Mouse (Mus musculus): Measurements from ENCODE around the gene Commd9. TPM values are rescaled to one million over a fixed set of nuclear protein-coding genes. Genes with fewer than 3 reads are reported as not detected.
A peak's percentile ranks its signal among the peaks of the same experiment; 100 is the strongest.

The Commd9 gene
- 28.8 and 29.0 TPM in 2 replicates for polyA plus RNA-seq (2016; fragmentation: Nextera tagmentation; extraction: Ambion mirVana)

- Histone ChIP-seq H3K9ac (peak within 1 kb of the TSS; percentile 77), H3K4me1 (peaks cover 21% of the 10 kb centered on the region), H3K4me2 (peak within 1 kb of the TSS; percentile 81), H3K27me3 (replicated peaks) (no peaks in the 10 kb centered on the region), H3K4me3 (peak within 1 kb of the TSS; percentile 79), H3K36me3 (no peaks in the 10 kb centered on the region), H3K27ac (peak within 1 kb of the TSS; percentile 61; the same call in 1 of the 2 replicates), H3K9me3 (replicated peaks) (no peaks in the 10 kb centered on the region)
- peak; percentile 98 for ATAC-seq
- 9% methylated on average over 22 of the region's 22 CpGs for WGBS (ENCODE audit: insufficient replicate concordance)
Measured at GRCm38 (mm10) chr2:101885768-101886438, at the start of gene Commd9. Gene Commd9 (plus strand): TSS chr2:101886247.

- Histone ChIP-seq H3K27me3 (replicated peaks) (no peaks in the 10 kb centered on the region), H3K9ac (no peak overlapping the region), H3K27ac (no peak overlapping the region), H3K4me2 (no peak overlapping the region), H3K9me3 (replicated peaks) (no peaks in the 10 kb centered on the region), H3K36me3 (no peaks in the 10 kb centered on the region), H3K4me1 (no peaks in the 10 kb centered on the region), H3K4me3 (no peak overlapping the region)
- WGBS (ENCODE audit: insufficient replicate concordance): 66% methylated on average over 7 of the region's 7 CpGs
- ATAC-seq: no peak
Measured at GRCm38 (mm10) chr2:101842756-101843155, 43.3 kb upstream of the Commd9 start.

- Histone ChIP-seq H3K36me3 (no peaks in the 10 kb centered on the region), H3K27ac (no peak overlapping the region), H3K9me3 (replicated peaks) (no peaks in the 10 kb centered on the region), H3K4me2 (no peak overlapping the region), H3K4me3 (no peak overlapping the region), H3K27me3 (replicated peaks) (no peaks in the 10 kb centered on the region; the same call in 1 of the 2 replicates), H3K4me1 (no peaks in the 10 kb centered on the region), H3K9ac (no peak overlapping the region)
- ATAC-seq: no peak
- 68% methylated on average over 7 of the region's 7 CpGs for WGBS (ENCODE audit: insufficient replicate concordance)
Measured at GRCm38 (mm10) chr2:101854792-101855191, 31.3 kb upstream of the Commd9 start.

DNA sequence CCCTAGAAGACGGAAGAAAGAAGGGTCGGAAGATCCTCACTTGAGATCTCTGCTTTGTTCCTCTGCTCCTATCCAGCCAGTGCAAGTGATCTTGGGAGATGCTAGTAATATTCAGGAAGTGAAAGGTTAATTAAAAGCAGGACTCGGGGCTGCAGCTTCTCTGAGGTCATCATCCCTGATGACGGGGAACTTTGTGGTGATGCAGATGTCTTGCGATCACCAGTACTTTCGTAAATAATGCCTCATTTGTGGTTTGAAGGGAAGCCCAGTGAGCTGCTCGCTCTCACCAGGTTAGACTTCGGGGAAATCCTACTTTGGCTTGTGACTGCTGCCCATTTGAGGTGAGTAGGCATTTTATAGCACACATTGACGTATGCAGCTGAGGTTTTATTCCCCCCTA lies 29.9 kb upstream of the Commd9 start:
- Histone ChIP-seq H3K9me3 (replicated peaks) (no peaks in the 10 kb centered on the region), H3K9ac (no peak overlapping the region), H3K36me3 (no peaks in the 10 kb centered on the region), H3K27me3 (replicated peaks) (no peaks in the 10 kb centered on the region; the same call in none of the 2 replicates), H3K27ac (no peak overlapping the region), H3K4me3 (no peak overlapping the region), H3K4me2 (no peak overlapping the region), H3K4me1 (no peaks in the 10 kb centered on the region)
- no peak for ATAC-seq
- WGBS (ENCODE audit: insufficient replicate concordance): 68% methylated on average over 9 of the region's 9 CpGs

DNA sequence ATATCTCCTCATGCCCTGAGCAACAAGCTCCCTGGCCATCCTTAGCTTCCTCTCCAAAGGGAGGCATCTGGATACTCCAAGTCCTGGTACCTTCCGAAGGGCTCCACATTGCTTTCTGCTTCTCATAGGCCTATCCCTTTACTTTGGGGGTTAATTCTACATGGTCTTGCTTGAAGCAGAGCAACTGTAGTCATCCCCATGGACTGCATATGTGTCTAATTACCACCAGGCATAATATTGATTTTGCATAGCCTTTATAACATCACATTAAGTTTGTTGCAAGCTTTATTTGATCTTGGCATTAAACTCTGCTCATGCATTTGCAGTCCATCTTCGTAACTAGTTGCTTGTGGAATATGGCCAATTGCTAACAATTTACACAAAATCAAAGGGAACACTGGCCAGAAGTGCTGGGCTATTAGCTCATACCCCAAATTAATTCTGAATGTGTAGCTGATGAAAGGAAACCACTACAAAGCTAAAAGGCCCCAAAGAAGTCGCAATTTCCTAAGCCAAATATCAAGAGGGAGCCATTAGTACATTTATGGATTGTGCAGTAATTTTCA lies 25.0 kb upstream of the Commd9 start:
- H3K27me3 ChIP-seq (replicated peaks): no peaks in the 10 kb centered on the region; the same call in none of the 2 replicates
- no peak overlapping the region for H3K4me3 ChIP-seq
- no peaks in the 10 kb centered on the region for H3K36me3 ChIP-seq
- 71% methylated on average over 3 of the region's 3 CpGs for WGBS (ENCODE audit: insufficient replicate concordance)
- no peak overlapping the region for H3K4me2 ChIP-seq
- no peaks in the 10 kb centered on the region for H3K4me1 ChIP-seq
- no peaks in the 10 kb centered on the region for H3K9me3 ChIP-seq (replicated peaks)
- H3K27ac ChIP-seq: no peak overlapping the region
- no peak overlapping the region for H3K9ac ChIP-seq
- no peak for ATAC-seq

GRCm38 (mm10) chr2:101862219-101863123 lies 23.6 kb upstream of the Commd9 start:
- no peak overlapping the region for H3K9ac ChIP-seq
- ATAC-seq: no peak
- no peaks in the 10 kb centered on the region for H3K36me3 ChIP-seq
- H3K4me2 ChIP-seq: no peak overlapping the region
- 63% methylated on average over 15 of the region's 15 CpGs for WGBS (ENCODE audit: insufficient replicate concordance)
- no peaks in the 10 kb centered on the region for H3K9me3 ChIP-seq (replicated peaks)
- no peaks in the 10 kb centered on the region for H3K4me1 ChIP-seq
- H3K27me3 ChIP-seq (replicated peaks): no peaks in the 10 kb centered on the region; the same call in none of the 2 replicates
- no peak overlapping the region for H3K27ac ChIP-seq
- no peak overlapping the region for H3K4me3 ChIP-seq

DNA sequence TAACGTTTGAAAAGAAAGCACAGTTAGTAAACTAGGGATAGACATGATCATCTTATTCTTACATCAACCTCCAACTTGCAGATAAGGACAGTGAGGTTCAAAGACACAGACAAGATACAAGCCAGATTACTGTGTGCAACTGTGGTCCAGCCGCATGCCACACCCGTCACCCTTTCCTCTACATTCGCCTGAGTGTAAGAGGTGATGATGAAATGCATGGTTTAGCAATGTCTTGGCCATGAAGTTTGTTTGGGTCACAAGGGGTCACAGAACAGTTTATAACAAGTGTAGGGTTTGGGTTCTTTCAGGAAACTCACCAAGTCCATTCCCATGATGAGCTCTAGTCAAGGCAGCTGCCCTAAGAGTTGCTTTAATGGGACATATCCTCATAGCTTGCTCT lies 17.4 kb upstream of the Commd9 start:
- ATAC-seq: no peak
- H3K9ac ChIP-seq: no peak overlapping the region
- H3K36me3 ChIP-seq: no peaks in the 10 kb centered on the region
- H3K4me1 ChIP-seq: no peaks in the 10 kb centered on the region
- H3K27me3 ChIP-seq (replicated peaks): peaks cover 12% of the 10 kb centered on the region
- 68% methylated on average over 4 of the region's 4 CpGs for WGBS (ENCODE audit: insufficient replicate concordance)
- no peak overlapping the region for H3K4me3 ChIP-seq
- no peak overlapping the region for H3K4me2 ChIP-seq
- H3K9me3 ChIP-seq (replicated peaks): no peaks in the 10 kb centered on the region
- H3K27ac ChIP-seq: no peak overlapping the region

DNA sequence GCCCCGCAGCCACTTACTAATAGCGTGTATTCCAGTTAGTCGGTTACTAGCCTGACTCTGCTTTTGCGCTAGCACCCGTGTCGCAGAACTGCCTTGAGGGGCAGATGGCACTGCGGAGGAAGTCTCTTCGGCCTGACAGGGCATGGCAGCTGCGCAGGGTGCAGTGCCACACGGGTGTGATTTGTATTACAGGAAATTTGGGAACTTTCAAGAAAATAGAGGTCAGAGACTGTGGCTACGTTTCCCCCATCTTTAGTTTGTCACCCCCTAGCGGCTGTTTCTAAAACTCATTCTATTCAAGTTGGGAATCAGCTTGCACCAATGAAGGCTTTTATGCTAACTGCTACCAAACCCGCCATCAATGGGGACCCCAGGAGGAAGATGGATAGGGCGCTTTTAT lies 14.9 kb upstream of the Commd9 start:
- Histone ChIP-seq H3K27ac (no peak overlapping the region), H3K9ac (no peak overlapping the region), H3K4me2 (peak overlapping the region; percentile 41), H3K9me3 (replicated peaks) (no peaks in the 10 kb centered on the region), H3K4me1 (no peaks in the 10 kb centered on the region), H3K4me3 (no peak overlapping the region), H3K27me3 (replicated peaks) (peaks cover 25% of the 10 kb centered on the region), H3K36me3 (no peaks in the 10 kb centered on the region)
- 21% methylated on average over 14 of the region's 14 CpGs for WGBS (ENCODE audit: insufficient replicate concordance)
- no peak for ATAC-seq

DNA sequence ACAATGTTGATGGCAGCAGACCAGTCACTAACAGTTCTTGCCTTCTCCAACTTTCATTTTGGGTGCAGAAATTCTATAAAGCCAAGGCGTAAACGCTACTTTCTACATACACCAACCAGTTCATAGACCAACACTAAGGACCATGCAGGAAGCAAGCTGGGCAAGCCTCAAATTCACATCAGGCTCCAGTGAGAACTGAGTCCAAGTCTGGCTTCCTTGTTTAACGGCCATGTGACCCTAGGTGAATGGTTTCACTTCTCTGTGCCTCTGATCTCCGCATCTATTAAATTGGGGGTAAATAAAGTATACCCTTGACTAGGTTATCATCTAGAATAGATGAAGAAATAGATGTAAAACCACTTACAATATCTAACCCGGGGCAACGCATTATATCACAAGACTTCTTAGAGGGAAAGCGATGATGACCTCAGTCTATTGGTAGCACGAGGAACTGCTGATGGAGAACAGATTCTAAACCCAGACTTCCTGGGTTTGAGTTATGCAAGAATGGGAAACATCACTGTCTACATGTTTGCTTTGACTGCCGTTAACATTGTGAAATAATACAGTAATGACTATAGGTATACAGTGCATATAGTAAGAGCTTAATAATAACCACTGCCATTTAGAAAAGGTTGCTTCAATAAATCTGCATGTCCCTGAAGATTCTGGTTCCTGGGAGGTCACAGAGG lies 4.4 kb upstream of the Commd9 start:
- Histone ChIP-seq H3K9me3 (replicated peaks) (no peaks in the 10 kb centered on the region), H3K4me3 (no peak overlapping the region), H3K36me3 (no peaks in the 10 kb centered on the region), H3K27ac (no peak overlapping the region), H3K4me1 (peaks cover 13% of the 10 kb centered on the region), H3K4me2 (no peak overlapping the region), H3K9ac (no peak overlapping the region), H3K27me3 (replicated peaks) (peaks cover 14% of the 10 kb centered on the region; the same call in 1 of the 2 replicates)
- ATAC-seq: no peak
- WGBS (ENCODE audit: insufficient replicate concordance): 60% methylated on average over 9 of the region's 9 CpGs

GRCm38 (mm10) chr2:101882998-101883397 lies 3.0 kb upstream of the Commd9 start, which contains the start of gene Prr5l:
Gene Prr5l (minus strand): TSS chr2:101883027.
- Histone ChIP-seq H3K27ac (no peak within 1 kb of the TSS), H3K9me3 (replicated peaks) (no peaks in the 10 kb centered on the region), H3K4me2 (no peak within 1 kb of the TSS), H3K36me3 (no peaks in the 10 kb centered on the region), H3K27me3 (replicated peaks) (peaks cover 14% of the 10 kb centered on the region; the same call in 1 of the 2 replicates), H3K4me1 (peaks cover 21% of the 10 kb centered on the region), H3K4me3 (no peak within 1 kb of the TSS), H3K9ac (no peak within 1 kb of the TSS)
- ATAC-seq: no peak
- 49% methylated on average over 3 of the region's 3 CpGs for WGBS (ENCODE audit: insufficient replicate concordance)

GRCm38 (mm10) chr2:101884286-101884685 lies 1.8 kb upstream of the Commd9 start:
- Histone ChIP-seq H3K27ac (no peak overlapping the region), H3K4me1 (peaks cover 21% of the 10 kb centered on the region), H3K4me3 (no peak overlapping the region), H3K9me3 (replicated peaks) (no peaks in the 10 kb centered on the region), H3K9ac (no peak overlapping the region), H3K4me2 (no peak overlapping the region), H3K27me3 (replicated peaks) (peaks cover 4% of the 10 kb centered on the region; the same call in 1 of the 2 replicates), H3K36me3 (no peaks in the 10 kb centered on the region)
- 67% methylated on average over 2 of the region's 2 CpGs for WGBS (ENCODE audit: insufficient replicate concordance)
- ATAC-seq: no peak
